Mouse (Mus musculus): ENCODE data around the gene Acyp1. TPM values are rescaled to one million over a fixed set of nuclear protein-coding genes. Genes with fewer than 3 reads are reported as not detected.
A peak's percentile ranks its signal among the peaks of the same experiment; 100 is the strongest.
"Not testable (repeated sequence)": the region's sequence is repeated elsewhere in the genome, so short reads cannot be mapped to it uniquely, and the experiment has no call there.

Acyp1 gene
- total RNA-seq, 4 experiments from 2014 or later = 28.9 to 36.7 (median 30.1) TPM

DNA sequence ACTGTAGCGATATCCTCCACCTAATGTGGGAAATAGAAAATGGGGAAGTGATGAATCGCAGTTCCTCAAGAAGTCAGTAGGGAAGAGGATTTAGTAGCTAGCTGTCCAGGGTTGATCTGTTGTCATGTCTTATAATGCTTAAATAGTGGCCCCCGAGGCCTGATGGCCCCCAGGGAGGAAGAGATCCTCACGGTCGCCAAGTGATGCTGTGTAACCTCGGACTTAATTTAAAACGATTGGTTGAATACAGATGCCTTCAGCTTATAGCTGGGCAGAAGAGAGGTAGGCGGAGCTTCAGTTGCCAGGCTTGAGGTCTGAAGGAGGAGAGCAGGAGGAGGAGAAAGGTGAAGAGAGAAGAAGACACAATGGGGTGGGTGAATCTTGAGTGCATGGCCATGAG is 3.9 kb downstream of the Acyp1 start:
- DNase-seq (ENCODE audit: low spot score in 2 of 2) = no peak

DNA sequence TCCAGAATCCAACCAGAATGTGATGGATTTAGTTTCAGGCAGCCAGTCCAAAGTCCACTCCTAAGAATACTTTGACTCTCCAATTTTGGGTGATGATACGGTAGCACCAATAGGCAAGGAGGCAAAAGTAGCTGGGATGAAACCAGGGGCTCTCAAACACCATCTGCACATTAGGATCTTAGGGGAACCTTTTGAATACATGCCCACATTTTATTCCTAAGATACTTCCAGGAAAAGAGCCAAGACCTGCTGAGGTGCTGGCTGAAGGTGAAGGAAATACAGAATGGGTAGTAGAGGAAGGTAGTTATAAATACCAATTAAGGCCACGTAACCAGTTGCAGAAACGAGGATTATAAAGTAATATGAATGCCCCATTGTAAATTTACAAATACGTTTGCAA is 6.5 kb downstream of the Acyp1 start:
- not testable (repeated sequence) for DNase-seq (ENCODE audit: low spot score in 2 of 2)

- DNase-seq (ENCODE audit: low spot score in 2 of 2) = no peak
Observed at GRCm38 (mm10) chr12:85280845-85281651, 7.2 kb downstream of the Acyp1 start.

DNA sequence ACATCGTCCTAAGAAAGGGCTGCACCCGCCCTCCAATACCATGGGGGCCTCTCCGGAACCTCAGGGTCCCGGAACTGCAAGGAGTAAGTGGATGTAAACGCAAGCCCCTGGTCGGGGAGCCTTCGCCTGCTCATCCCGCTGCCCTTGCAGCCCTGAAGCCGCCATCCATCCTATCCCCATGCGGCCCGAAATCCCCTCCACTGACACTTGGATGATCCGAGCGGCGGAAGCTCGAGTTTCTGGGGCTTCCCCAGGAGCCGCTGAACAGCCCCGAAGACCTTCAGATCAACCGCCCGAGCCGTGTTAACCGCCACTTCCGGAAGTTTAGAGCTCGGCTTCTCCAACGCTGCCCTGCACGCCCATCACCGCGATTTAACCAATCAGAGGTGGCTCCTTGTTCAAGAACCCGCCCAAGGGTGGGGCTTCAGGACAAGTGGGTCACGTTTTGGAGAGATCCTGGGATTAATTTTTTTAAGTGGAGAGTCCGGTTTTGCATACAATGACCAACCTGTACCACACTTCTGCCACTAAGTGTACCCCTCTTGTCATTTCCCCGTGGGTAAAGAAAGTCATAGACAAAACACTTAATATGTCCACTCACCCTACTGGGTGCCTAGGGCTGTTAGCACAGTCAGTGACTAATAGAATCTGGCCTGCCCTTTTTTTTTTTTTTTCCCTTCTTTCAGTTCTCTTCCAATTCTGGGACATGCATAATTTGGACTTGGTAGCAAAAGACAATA is 8.0 kb downstream of the Acyp1 start:
- peak; percentile 94 to 98 for DNase-seq (ENCODE audit: low spot score in 2 of 2)

DNA sequence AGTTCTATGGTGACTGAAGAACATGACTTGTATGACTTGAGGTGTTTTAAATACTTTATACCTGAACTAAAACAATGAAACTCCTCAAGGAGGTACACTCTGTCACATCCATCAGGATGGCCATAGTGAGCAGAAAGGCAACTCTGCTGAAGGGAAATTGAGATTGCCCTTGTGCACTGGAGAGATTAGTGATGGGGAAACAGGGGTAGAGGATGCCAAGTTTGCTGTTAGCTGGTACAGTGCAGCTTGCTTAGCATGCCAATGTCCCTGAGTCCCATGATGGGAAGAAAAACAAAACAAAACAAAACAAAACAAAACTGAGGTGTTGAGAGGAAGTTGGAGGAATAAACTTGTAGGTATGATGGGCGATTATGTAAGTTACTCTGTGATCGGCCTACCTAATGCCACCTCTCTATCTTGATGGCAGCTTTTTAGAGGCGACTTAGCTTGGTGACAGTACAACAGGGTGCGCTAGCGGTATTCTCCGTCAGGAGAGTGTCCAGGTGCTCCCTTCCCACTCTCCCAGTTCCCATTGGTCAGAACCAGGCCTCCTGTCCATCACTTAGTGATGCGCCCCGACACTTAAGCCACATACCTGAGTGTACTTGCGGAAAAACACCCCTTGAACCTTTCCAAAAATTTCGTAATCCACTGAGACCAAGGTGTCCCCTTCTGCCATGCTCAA is 8.7 kb downstream of the Acyp1 start:
- peak in 1 of 2 experiments; percentile 20 for DNase-seq (ENCODE audit: low spot score in 2 of 2)

DNA sequence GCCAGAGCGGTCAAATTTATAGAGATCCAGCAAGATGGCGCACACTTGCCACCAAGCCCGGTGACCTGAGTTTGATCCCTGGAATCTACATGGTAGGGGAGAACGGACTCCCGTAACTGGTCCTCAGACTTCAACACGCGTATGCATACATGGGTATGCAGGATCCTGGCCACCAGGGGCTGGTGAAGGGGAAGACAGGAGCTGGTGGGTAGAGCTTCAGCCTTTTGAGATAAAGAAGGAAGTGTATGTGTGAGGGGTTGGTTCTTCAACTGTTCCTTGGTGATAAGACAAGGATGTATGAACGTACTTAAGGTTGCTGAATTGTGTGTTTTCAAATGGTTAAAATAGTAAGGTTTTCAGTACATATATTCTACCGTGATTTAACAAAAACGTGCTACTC is 9.3 kb downstream of the Acyp1 start:
- DNase-seq (ENCODE audit: low spot score in 2 of 2) = no peak

DNA sequence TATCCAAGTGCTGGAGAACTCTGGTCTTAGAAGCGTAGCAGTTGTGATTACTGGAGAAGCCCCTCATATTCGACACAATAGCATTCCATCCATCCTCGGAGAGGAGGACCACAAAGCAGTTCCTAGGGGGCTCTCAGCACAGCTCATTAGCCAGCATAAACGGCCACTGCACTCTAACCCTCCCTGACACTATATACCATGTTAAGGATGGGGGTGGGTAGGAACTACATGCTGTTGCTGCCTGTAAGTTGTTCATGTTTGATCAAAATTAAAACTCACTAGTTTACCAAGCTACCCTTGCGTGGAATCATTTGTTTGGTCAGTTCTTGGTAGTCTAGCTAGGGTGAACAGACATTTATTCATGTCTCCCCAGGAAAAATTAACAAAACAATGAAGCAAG is 12.0 kb downstream of the Acyp1 start:
- DNase-seq (ENCODE audit: low spot score in 2 of 2) = no peak

DNA sequence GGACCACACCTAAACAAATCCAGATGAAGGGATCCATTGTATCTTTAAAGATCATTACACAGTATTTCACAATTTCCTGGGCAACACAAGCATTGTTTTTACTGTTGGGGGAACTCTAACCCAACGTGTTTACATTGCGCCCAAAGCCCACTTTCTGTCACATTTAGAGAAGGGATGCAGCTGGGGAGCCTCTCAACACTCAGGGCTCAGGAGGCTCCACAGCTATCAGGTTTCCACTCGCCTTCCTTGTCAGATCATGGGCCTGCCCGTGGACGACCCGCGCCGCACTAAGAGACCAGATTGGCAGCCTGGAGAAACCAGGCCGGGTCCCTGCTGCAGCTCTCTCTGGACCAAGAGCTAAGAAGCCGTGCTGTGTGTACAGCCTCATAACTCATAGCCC is 14.7 kb downstream of the Acyp1 start:
- no peak for DNase-seq (ENCODE audit: low spot score in 2 of 2)

- DNase-seq (ENCODE audit: low spot score in 2 of 2) = no peak
Observed at GRCm38 (mm10) chr12:85271843-85272206, 16.4 kb downstream of the Acyp1 start.

DNA sequence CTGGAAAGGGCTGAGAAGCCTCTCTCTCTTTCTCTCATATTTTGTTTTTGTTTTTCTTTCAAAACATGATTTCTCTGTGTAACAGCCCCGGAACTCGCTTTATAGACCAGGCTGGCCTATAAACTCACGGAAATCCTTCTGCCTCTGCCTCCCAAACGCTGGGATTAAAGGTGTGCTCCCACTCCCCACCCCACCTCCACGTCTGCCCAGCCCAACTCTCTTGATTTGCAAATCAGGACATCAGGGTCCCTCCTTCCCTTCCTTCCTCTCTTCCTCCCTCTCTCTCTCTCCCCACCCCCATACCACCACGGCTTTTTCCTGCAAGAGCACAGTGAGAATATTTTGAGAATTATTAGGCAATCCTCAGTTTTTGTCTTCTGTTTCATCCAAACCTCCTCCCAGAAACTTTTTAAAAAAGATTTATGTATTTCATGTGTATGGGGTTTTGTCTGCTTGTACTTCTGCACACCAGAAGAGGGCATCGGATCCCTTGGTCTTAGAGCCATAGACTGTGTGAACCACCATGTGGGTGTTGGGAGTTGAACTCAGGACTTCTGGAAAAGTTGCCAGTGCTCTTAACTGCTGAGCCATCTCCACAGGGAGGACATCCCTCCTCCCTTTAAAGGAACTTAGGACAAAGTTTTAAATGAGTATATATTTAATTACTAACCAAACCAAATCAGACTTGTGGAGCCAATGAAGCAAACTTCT is 17.0 kb downstream of the Acyp1 start:
- no peak for DNase-seq (ENCODE audit: low spot score in 2 of 2)

GRCm38 (mm10) chr12:85270319-85270718 is 17.9 kb downstream of the Acyp1 start, which contains the start of gene Mlh3:
Gene Mlh3 (minus strand): TSS chr12:85270599.
- DNase-seq (ENCODE audit: low spot score in 2 of 2) = peak; percentile 70 to 85

- no peak for DNase-seq (ENCODE audit: low spot score in 2 of 2)
Observed at GRCm38 (mm10) chr12:85269821-85270220, 18.4 kb downstream of the Acyp1 start.

- no peak for DNase-seq (ENCODE audit: low spot score in 2 of 2)
Observed at GRCm38 (mm10) chr12:85266248-85266647, 22.0 kb downstream of the Acyp1 start.

- DNase-seq (ENCODE audit: low spot score in 2 of 2) = no peak
Observed at GRCm38 (mm10) chr12:85264940-85265339, 23.3 kb downstream of the Acyp1 start.

GRCm38 (mm10) chr12:85264531-85264930 is 23.7 kb downstream of the Acyp1 start:
- no peak for DNase-seq (ENCODE audit: low spot score in 2 of 2)

DNA sequence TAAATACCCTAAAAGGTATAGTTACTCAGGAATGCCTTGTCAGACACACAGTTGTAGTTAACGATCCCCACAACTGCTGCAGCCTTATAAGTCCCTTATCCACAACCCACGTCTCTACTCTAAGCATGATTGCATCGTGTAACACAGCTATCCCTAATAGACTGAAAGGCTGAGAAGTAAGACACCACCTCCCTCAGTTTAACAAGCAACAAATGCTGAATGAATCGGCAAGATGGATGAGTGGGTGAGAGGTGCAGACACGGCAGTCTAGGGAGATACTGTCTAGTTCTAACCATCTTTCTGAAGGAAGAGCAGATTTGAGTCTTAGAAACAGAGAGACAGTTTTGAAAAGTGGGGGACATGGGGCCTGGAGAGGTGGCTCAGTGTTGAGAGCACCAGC is 25.0 kb downstream of the Acyp1 start:
- no peak for DNase-seq (ENCODE audit: low spot score in 2 of 2)

- DNase-seq (ENCODE audit: low spot score in 2 of 2) = no peak
Observed at GRCm38 (mm10) chr12:85262489-85262888, 25.7 kb downstream of the Acyp1 start.

GRCm38 (mm10) chr12:85257008-85257639 is 31.1 kb downstream of the Acyp1 start:
- DNase-seq (ENCODE audit: low spot score in 2 of 2) = no peak

DNA sequence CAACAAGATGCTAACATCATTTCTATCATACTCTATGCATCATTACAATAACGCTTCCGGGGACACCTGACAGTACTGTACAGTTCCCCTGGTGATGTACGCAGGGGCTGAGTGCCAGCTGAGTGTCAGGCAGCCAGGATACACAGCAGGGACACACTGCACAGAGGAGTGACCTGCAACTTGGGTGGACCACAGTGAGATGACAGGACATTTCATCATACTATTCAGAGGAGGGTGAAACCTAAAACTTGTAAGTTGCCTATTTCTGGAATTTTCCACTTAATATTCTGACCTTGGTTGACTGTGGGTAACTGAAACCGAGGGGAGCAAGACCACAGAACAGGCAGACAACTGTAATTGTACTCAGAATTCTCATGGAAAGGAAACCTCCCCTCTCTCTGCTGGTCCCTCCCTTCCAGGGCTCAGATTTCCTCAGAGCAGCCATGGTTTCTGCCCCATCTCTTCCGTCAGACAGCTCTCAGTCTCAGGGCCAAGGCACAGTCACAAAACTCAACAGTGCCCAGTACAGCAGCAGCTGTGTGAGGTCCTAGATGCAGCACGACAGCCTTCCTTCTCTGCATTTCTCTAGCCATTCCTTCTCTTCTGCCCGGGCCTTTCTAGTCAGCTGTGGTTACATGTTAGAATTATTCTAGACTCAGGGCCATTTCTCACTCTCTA is 32.0 kb downstream of the Acyp1 start:
- no peak for DNase-seq (ENCODE audit: low spot score in 2 of 2)

DNA sequence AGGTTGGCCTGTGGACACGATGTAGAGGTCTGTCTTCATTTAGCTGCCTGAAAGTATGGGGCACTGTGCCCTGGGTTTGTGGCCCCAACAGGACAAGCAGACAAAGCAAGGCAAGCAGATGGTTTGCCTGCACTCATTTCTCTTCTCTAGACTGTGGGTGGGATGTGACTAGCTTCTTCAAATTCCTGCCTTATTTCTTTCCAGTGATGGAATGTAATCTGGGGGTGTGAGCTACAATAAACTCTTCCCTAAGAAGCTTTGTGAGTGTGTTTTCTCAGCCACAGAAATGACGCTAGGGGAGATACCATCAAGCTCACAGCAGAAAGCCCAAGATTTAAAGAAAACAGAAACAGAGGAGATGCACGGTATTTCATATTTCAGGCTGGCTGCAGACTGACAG is 36.2 kb downstream of the Acyp1 start:
- no peak for DNase-seq (ENCODE audit: low spot score in 2 of 2)
